Mouse (Mus musculus) fat pad, adult 2 months (tissue): ENCODE results near the gene Gal3st2b.
"Not testable (repeated sequence)": the region's sequence is repeated elsewhere in the genome, so short reads cannot be mapped to it uniquely, and the experiment has no call there.

ENCODE experiments used
- DNase-seq: peaks from one replicate; pipeline ENCODE4 v3.0.0-alpha.2; 2011; ENCODE audit warnings: low read depth, low spot score; ENCODE audit errors: extremely low read depth

Gal3st2b gene

DNA sequence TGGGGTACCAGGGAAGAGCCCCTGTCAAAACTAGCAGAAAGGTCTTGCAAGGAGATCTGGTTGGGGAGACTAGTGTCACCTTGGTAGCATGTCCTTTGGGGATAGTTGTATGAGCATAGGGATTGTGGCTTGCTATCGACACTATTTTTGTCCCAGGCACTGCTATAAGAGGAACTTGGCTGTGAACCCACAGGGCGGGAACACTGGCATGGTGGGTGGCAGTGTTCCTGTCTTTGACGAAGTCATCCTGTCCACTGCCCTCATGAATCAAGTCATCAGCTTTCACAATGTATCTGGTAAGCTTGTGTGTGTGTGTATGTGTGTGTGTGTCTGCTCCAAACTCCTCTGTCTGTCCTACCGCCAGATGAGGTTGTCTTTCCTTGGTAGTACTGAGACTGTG, 57.7 kb downstream of the Gal3st2b start:
- not testable (repeated sequence) for DNase-seq

- not testable (repeated sequence) for DNase-seq
These were observed 60.2 kb downstream of the Gal3st2b start for GRCm38 (mm10) chr1:93978287-93978686.

- not testable (repeated sequence) for DNase-seq
These were observed 62.8 kb downstream of the Gal3st2b start for GRCm38 (mm10) chr1:93980932-93981331.

GRCm38 (mm10) chr1:93986167-93986566, 68.1 kb downstream of the Gal3st2b start:
- no peak for DNase-seq

DNA sequence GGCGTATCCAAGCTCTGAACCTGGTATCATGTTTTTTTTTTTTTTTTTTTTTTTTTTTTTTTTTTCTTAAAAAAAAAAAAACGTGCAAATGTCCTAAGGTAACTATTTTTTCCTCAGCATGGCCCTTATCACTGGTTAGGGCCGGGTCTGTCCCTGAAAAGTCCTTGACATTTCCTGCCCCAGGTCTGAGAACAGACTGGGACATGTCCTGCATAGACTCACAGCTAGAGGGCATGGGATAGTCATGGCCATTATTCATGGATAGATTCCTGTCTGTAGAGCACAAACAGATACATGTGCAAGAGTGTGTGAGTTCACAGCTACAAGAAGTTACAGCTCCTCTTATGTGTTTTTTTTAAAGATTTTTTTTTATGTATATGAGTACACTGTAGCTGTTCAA, 70.7 kb downstream of the Gal3st2b start:
- DNase-seq = no peak

- DNase-seq = not testable (repeated sequence)
These were observed 72.1 kb downstream of the Gal3st2b start, which contains the start of gene Gal3st2c for GRCm38 (mm10) chr1:93990209-93990608. Gal3st2c (plus strand) TSS chr1:93990509.

- not testable (repeated sequence) for DNase-seq
These were observed 73.0 kb downstream of the Gal3st2b start for GRCm38 (mm10) chr1:93991068-93991467.

DNA sequence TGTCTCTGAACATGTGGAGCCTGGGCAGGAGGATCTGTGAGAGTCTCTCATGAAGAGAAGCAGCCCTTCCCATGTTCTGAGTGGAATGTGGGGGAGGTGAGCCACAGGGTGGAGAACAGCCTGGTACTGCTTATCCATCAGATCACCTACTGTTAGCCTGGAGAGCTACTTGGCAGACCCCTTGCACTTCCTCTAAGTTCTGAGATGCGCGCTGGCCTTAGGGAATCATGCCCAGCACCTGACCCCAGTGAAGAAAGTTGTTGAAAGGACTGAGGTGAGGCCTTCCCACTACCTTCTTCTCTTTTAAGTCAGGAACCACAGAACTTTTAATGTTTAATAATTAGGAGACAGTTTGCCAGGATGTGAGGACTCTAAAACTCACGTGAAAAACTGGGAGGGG, 73.4 kb downstream of the Gal3st2b start:
- DNase-seq = not testable (repeated sequence)
